Mouse (Mus musculus) frontal cortex, postnatal 14 days (tissue): ENCODE results near the gene Vmn1r114.
"Not testable (repeated sequence)": the region's sequence is repeated elsewhere in the genome, so short reads cannot be mapped to it uniquely, and the experiment has no call there.

Experiments used
- DNase-seq, 2 experiments: peaks; one replicate each; pipeline ENCODE4 v3.0.0; 2022; ENCODE audit warnings: low spot score in 2 of 2

Vmn1r114 gene

DNA sequence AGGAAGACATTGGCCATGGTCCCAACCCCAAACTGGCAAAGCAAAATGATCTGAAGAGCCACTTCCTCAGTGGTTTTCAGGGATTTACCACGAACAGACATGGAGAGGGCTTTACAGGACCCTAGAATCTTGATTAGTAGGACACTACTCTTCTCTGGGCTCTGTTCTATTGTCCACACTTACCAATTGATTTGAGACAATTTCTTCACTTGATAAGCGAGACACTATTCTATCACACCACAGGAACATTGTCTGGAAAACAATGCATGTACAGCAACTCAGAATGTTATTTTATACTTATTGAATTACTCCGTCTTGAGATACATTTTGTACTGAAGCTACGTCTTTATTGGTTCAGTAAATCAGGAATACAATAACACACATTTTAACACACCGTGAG lies at the start of gene Vmn1r114:
Vmn1r114 (minus strand) TSS at position 101 of the 400 bp plus-strand sequence.
- DNase-seq: not testable (repeated sequence)

DNA sequence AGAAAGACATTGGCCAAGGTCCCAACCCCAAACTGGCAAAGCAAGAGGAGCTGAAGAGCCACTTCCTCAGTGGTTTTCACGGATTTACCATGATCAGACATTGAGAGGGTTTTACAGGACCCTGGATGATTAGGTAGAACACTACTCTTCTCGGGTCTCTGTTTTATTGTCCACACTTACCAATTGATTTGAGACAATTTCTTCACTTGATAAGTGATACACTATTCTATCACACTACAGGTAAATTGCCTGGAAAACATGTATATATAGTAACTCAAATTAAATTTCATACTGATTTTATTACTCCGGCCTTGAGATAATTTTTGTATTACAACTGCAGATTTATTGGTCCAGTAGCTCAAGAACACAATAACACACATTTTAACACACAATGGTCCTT lies 32.9 kb upstream of the Vmn1r114 start, which contains the start of gene Vmn1r115:
Vmn1r115 (minus strand) TSS at position 101 of the 400 bp plus-strand sequence.
- not testable (repeated sequence) for DNase-seq

DNA sequence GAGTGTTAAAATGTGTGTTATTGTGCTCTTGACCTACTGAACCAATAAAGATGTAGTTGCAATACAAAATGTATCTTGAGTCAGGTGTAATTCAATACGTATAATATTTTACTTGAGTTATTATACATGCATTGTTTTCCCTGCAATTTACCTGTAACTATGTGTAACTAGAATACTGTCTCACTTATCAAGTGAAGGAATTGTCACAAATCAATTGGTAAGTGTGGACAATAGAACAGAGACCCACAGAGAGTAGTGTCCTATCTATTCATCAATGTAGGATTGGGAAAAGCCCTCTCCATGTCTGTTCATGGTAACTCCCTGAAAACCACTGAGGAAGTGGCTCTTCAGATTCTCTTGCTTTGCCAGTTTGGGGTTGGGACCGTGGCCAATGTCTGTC lies 25.0 kb downstream of the Vmn1r114 start, which contains the start of gene Vmn1r113:
Vmn1r113 (plus strand) TSS at position 301 of the 400 bp plus-strand sequence.
- not testable (repeated sequence) for DNase-seq

DNA sequence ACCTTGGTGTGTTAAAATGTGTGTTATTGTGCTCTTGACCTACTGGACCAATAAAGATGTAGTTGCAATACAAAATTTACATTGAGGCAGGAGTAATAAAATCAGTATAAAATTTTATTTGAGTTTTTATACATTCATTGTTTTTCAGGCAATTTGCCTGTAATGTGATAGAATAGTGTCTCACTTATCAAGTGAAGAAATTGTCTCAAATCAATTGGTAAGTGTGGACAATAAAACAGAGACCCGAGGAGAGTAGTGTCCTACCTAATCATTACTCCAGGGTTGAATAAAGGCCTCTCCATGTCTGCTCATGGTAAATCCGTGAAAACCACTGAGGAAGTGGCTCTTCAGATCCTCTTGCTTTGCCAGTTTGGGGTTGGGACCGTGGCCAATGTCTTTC lies 41.1 kb downstream of the Vmn1r114 start, which contains the start of gene Vmn1r112:
Vmn1r112 (plus strand) TSS at position 301 of the 400 bp plus-strand sequence.
- DNase-seq: not testable (repeated sequence)
